Mouse (Mus musculus) stomach, postnatal 0 days (tissue): ENCODE results near the gene Kctd15. TPM values are rescaled to one million over a fixed set of nuclear protein-coding genes. Genes with fewer than 3 reads are reported as not detected.

Experiments used
- ATAC-seq: fragments of 200-750 bp; cut with Nextera tagmentation; 2 replicates; pipeline ENCODE4 v1.8.0; 2017; ENCODE audit not compliant: low FRiP score, low TSS enrichment
- DNase-seq: peaks from one replicate; pipeline ENCODE4 v3.0.0-alpha.2; 2016; ENCODE audit warnings: low spot score
- H3K27ac ChIP-seq: fragments of 300-500 bp; sonication (generic); replicated peaks from 2 replicates; pipeline ENCODE4 v1.5.1; 2014; ENCODE audit warnings: mild to moderate bottlenecking, control low read depth
- H3K27me3 ChIP-seq: fragments of 300-500 bp; sonication (generic); 2 replicates; pipeline ENCODE4 v1.6.1; 2014; ENCODE audit warnings: low read length; ENCODE audit not compliant: control insufficient read depth, insufficient read depth
- H3K36me3 ChIP-seq: fragments of 300-500 bp; sonication (generic); 2 replicates; pipeline ENCODE4 v1.6.1; 2014; ENCODE audit warnings: low read length, mixed read lengths; ENCODE audit not compliant: control insufficient read depth, insufficient read depth
- H3K4me1 ChIP-seq: fragments of 300-500 bp; sonication (generic); replicated peaks from 2 replicates; pipeline ENCODE4 v1.6.1; 2014; ENCODE audit warnings: antibody characterized with exemption; ENCODE audit not compliant: control insufficient read depth, insufficient read depth
- H3K4me2 ChIP-seq: fragments of 300-500 bp; sonication (generic); replicated peaks from 2 replicates; pipeline ENCODE4 v1.6.1; 2014; ENCODE audit warnings: low read depth, mild to moderate bottlenecking, control low read depth, moderate library complexity
- H3K4me3 ChIP-seq: fragments of 300-500 bp; sonication (generic); 2 replicates; pipeline ENCODE4 v1.5.1; 2014; ENCODE audit warnings: low read depth, low read length, control low read depth
- H3K9ac ChIP-seq: fragments of 300-500 bp; sonication (generic); 2 replicates; pipeline ENCODE4 v1.6.1; 2014; ENCODE audit warnings: mild to moderate bottlenecking, low read length, control low read depth, mixed read lengths
- H3K9me3 ChIP-seq: fragments of 300-500 bp; sonication (generic); 2 replicates; pipeline ENCODE4 v1.6.1; 2016; ENCODE audit warnings: low read length; ENCODE audit not compliant: control insufficient read depth
- CTCF ChIP-seq: IDR thresholded peaks from 2 replicates; pipeline ENCODE4 v1.5.1; 2016; ENCODE audit warnings: antibody characterized with exemption, low read depth, mild to moderate bottlenecking, moderate library complexity
- EP300 ChIP-seq: optimal IDR thresholded peaks from 2 replicates; pipeline ENCODE3; 2016; ENCODE audit warnings: antibody characterized with exemption
- WGBS: fragments of 180-500 bp; shearing (Covaris S2); extraction: QIAGEN DNeasy Blood & Tissue Kit; methylation state at CpG from one replicate; pipeline ENCODE4 v1.1.7; 2014; 5-methylcytosine and 5-hydroxymethylcytosine counted together
- polyA plus RNA-seq: library from polyadenylated mRNA; unstranded; fragments of >200 nt; fragmentation: Nextera tagmentation; extraction: Ambion mirVana; gene quantifications from 2 replicates; pipeline ENCODE4 v1.2.1, GENCODE M21; 2015

Kctd15 gene
- polyA plus RNA-seq, 1 experiment from 2014 or later, result 17.5 TPM

DNA sequence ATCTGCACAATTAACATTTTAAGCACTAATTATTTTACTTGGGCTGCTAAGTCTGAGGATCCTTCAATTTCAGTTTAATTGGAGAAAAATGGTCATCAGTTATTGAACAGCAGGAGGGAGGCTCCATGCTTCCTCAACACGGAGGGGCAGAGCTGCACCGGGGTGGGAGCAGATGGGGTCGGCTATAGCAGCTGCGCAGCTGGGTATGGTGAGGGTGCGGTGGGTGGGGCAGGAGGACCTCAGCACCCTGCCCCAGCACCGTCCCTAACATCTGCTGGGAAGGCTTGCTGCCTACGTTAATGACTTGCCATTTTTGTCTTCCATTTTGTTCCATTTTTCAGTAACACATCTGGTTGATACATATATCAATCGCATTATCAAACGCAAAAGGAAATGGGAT is 39.6 kb upstream of the Kctd15 start:
- Histone ChIP-seq H3K4me2 (no peak overlapping the region), H3K27me3 (no peaks in the 10 kb centered on the region), H3K27ac (no peak overlapping the region), H3K4me3 (no peak overlapping the region), H3K4me1 (no peaks in the 10 kb centered on the region), H3K9ac (no peak overlapping the region), H3K9me3 (no peaks in the 10 kb centered on the region), H3K36me3 (no peaks in the 10 kb centered on the region)
- DNase-seq, result no peak
- TF ChIP-seq CTCF (no peak), EP300 (no peak)
- ATAC-seq, result no peak
- WGBS, result 77% methylated on average over 9 of the region's 9 CpGs

DNA sequence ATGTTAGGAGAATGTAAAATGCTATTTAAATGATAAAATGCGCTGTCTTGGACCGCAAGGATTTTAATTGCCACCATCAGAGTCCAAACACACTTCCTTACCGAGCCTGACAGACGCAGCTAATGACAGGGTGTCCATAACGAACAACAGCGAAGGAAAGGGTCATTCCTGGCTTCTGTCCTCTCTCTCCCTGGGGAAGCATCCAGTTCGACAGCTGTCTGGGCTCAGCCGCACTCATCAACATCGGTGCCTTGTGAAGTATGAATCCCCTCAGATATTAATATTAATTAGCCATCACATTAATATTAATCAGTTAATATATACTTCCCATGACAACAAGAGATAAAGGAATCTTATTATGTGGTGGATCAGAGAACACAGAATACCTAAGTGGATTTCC is 38.4 kb upstream of the Kctd15 start:
- Histone ChIP-seq H3K4me2 (no peak overlapping the region), H3K4me3 (no peak overlapping the region), H3K36me3 (no peaks in the 10 kb centered on the region), H3K27ac (no peak overlapping the region), H3K4me1 (no peaks in the 10 kb centered on the region), H3K9me3 (no peaks in the 10 kb centered on the region), H3K9ac (no peak overlapping the region), H3K27me3 (no peaks in the 10 kb centered on the region)
- ATAC-seq (no peak), DNase-seq (no peak)
- no peak for TF ChIP-seq EP300
- TF ChIP-seq CTCF, result no peak
- WGBS, result 72% methylated on average over 9 of the region's 9 CpGs

DNA sequence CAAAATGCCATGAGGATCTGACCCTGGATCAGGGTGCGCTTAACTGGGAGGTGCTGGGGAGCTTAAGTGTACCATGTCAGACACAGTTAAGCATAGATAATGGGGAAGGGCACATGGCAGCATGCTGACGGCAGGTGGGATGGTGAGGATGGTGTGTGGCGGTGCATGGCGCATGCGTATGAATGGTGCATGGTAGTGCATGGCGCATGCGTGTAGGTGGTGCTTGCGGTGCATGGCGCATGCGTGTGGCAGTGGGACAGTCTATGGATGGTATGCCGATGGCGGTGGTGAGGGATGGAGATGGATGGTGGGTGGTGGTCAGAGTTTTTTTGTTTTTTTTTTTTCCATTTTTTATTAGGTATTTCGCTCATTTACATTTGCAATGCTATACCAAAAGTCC is 37.4 kb upstream of the Kctd15 start:
- Histone ChIP-seq H3K27me3 (no peaks in the 10 kb centered on the region), H3K36me3 (no peaks in the 10 kb centered on the region), H3K9me3 (no peaks in the 10 kb centered on the region), H3K27ac (no peak overlapping the region), H3K4me2 (no peak overlapping the region), H3K9ac (no peak overlapping the region), H3K4me1 (no peaks in the 10 kb centered on the region), H3K4me3 (no peak overlapping the region)
- WGBS, result 96% methylated on average over 13 of the region's 13 CpGs
- no peak for TF ChIP-seq CTCF
- no peak for TF ChIP-seq EP300
- no peak for ATAC-seq
- no peak for DNase-seq

DNA sequence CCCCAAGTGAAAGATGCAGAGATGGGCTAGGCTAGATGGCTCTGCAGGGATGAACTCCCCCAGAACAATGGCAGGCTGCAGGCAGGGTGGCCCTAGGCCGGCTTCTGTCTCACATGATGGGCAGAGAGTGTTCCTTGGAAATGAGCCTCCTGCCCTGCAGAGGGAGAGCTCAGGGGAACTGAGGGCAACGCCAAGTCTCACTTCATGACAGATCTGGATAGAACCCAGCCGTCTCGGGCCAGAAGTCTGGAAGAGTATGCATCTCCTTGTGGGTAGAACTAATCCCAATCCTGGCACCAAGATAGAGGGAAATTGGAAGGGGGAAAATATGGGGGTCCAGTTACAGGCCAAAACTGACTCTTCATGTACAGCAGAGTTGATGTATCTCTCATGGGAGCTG is 36.5 kb upstream of the Kctd15 start:
- H3K4me3 ChIP-seq, result no peak overlapping the region
- no peaks in the 10 kb centered on the region for H3K36me3 ChIP-seq
- TF ChIP-seq EP300 (no peak), CTCF (no peak)
- H3K9me3 ChIP-seq, result no peaks in the 10 kb centered on the region
- H3K9ac ChIP-seq, result no peak overlapping the region
- H3K4me2 ChIP-seq, result no peak overlapping the region
- no peak for DNase-seq
- H3K27ac ChIP-seq, result no peak overlapping the region
- H3K27me3 ChIP-seq, result no peaks in the 10 kb centered on the region
- no peaks in the 10 kb centered on the region for H3K4me1 ChIP-seq
- 67% methylated on average over 4 of the region's 4 CpGs for WGBS
- ATAC-seq, result no peak

DNA sequence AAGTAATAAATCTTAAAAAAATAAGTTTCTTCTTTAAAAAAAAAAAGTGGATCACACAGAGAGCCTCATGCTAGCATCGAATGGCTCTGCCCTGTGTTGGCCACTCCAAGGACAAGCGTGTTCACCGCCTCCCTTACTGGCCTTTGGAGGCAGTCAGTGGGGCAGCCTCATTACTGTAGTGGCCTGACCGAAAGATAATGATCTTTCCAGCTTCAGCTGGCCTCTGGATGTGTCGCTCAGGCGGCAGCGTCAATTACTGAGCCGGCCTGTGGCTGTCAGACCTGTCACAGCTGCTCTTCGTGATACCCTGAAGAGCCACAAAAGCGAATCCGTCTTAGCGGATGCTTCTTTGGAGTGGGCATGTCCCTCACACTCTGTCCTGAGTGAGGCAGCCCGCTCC is 33.6 kb upstream of the Kctd15 start:
- H3K36me3 ChIP-seq, result no peaks in the 10 kb centered on the region
- TF ChIP-seq EP300 (no peak), CTCF (no peak)
- H3K9ac ChIP-seq, result no peak overlapping the region
- WGBS, result 71% methylated on average over 13 of the region's 13 CpGs
- no peak overlapping the region for H3K4me3 ChIP-seq
- ATAC-seq (no peak), DNase-seq (no peak)
- H3K27me3 ChIP-seq, result no peaks in the 10 kb centered on the region
- no peak overlapping the region for H3K4me2 ChIP-seq
- H3K9me3 ChIP-seq, result no peaks in the 10 kb centered on the region
- no peaks in the 10 kb centered on the region for H3K4me1 ChIP-seq
- no peak overlapping the region for H3K27ac ChIP-seq

DNA sequence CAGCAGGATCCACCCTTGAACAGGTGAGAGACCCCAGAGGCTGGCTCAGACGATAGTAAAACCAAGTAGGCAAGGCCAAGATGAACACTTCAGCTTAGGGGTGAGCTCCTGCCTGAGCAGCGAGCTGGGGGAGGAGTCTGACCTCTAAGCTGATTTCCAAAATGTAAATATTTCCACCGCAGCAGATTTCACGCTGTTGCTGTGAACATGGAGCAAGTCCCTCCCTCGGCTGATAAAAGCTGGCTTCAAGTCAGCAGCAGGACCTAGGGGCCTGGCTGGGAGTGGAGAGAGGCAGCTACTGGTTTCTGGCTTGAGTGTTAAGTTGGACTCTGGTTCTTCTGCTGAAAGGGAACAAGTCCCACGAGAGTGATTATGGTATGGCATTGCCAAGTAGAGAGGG is 32.5 kb upstream of the Kctd15 start:
- DNase-seq (peak; percentile 68), ATAC-seq (peak; percentile 75)
- no peak overlapping the region for H3K9ac ChIP-seq
- H3K36me3 ChIP-seq, result no peaks in the 10 kb centered on the region
- WGBS, result 4% methylated on average over 6 of the region's 6 CpGs
- H3K9me3 ChIP-seq, result no peaks in the 10 kb centered on the region
- no peaks in the 10 kb centered on the region for H3K4me1 ChIP-seq
- H3K27ac ChIP-seq, result no peak overlapping the region
- no peak for TF ChIP-seq EP300
- TF ChIP-seq CTCF, result no peak
- no peak overlapping the region for H3K4me2 ChIP-seq
- H3K27me3 ChIP-seq, result no peaks in the 10 kb centered on the region
- H3K4me3 ChIP-seq, result no peak overlapping the region

DNA sequence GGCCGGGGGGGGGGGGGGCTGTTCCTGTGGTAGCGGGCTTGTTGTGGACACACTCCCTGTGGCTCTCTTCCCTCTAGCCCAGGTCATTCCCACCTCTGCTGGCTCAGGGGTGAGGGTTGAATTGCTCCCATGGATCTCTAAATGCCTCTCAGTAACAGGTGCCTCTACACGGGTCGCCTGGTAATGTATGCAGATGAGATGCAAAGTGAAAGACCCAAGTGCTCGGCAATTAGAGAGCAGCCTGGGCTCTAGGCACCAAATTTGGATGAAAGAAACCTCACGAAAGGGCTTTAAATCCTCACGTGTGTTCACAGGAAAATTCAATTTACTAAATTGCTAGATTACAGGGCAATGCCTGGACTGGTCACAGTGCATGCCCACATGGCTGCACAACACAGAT is 29.3 kb upstream of the Kctd15 start:
- no peak overlapping the region for H3K4me2 ChIP-seq
- 43% methylated on average over 7 of the region's 7 CpGs for WGBS
- H3K27me3 ChIP-seq, result no peaks in the 10 kb centered on the region
- H3K9ac ChIP-seq, result no peak overlapping the region
- TF ChIP-seq EP300, result no peak
- ATAC-seq (no peak), DNase-seq (no peak)
- no peaks in the 10 kb centered on the region for H3K36me3 ChIP-seq
- no peak overlapping the region for H3K4me3 ChIP-seq
- H3K27ac ChIP-seq, result no peak overlapping the region
- H3K4me1 ChIP-seq, result no peaks in the 10 kb centered on the region
- H3K9me3 ChIP-seq, result no peaks in the 10 kb centered on the region
